Mouse (Mus musculus): ENCODE measurements around the gene Tsfm. TPM values are rescaled to one million over a fixed set of nuclear protein-coding genes. Genes with fewer than 3 reads are reported as not detected.

Tsfm gene
- polyA plus RNA-seq, 1 experiment from 2014 or later: 69.6 TPM

DNA sequence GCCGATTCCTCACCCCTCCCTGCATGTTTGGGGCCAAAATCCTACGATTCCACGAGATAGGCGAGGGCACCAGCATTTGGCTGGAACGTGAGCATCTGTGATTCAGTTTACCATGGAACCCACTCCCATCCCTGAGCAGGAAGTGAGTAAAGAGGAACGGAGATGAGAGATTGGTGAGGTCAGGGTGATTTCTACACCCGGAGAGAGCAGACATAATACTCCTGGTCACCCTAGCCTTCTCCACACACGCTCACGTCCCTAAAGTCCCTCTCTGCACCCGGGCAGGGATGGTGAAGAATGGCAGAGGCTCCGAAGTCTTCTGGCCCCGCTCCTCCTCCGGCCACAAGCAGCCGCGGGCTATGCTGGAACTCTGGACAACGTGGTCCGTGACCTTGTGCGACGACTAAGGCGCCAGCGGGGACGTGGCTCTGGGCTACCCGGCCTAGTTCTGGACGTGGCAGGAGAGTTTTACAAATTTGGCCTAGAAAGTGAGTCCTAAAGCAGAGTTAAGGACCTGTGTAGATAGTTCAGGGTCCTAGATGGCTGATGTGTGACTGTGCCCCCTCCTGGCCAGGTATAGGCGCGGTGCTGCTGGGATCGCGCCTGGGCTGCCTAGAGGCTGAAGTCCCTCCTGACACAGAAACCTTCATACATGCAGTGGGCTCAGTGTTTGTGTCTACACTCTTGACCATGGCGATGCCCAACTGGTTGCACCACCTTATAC is 18.9 kb upstream of the Tsfm start:
- H3K9ac ChIP-seq: 0 out of 2 replicates have a peak overlapping the region, but pooled peaks have one; percentile 5
- peaks cover 33% of the 10 kb centered on the region for H3K4me1 ChIP-seq
- H3K27ac ChIP-seq: no peak overlapping the region
- peak overlapping the region; percentile 17 for H3K4me3 ChIP-seq
- 2% methylated on average over 29 of the region's 29 CpGs for WGBS
- ATAC-seq (ENCODE audit: insufficient number of reproducible peaks, low FRiP score, low TSS enrichment, low read depth): no peak
- H3K27me3 ChIP-seq: peaks cover 58% of the 10 kb centered on the region
- H3K36me3 ChIP-seq: peaks cover 22% of the 10 kb centered on the region
- peak overlapping the region; percentile 25 for H3K4me2 ChIP-seq
- H3K9me3 ChIP-seq: no peaks in the 10 kb centered on the region

DNA sequence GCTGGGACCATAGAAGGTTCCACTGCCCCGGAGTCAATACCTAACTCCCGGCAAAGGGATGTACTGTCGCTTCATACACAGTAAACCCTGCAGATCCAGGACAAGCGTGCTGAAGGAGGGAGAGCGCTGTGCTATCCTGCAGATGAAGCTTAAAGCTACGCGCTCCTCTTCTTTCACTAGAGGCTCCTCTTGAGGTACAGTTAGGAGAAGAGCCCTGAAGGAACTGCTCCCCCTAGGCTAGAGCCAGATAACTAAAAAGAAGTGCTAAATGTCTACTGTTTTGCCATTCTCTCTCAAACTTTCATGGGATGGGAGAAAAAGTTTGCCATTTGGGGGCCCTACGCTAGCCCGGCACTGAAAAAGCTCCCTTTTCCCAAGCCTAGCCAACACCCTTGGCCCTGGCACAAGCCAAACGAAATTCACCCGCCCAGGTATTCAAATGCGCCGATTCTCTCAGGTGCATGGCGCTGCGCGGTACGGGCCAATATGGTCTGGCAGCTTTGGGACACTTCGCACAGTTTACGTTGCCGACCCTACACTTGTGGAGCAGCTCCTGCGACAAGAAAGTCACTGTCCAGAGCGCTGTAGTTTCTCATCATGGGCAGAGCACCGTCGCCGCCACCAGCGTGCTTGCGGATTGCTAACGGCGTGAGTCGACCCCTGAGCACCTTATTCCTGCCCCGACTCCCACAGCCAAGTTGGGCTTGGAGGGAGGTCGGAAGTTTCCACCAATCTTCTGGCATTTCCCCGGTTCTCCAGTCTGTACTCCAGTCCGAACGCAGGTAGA is 18.2 kb upstream of the Tsfm start:
- peaks cover 23% of the 10 kb centered on the region for H3K36me3 ChIP-seq
- H3K27ac ChIP-seq: no peak overlapping the region
- peak overlapping the region; percentile 25 for H3K4me2 ChIP-seq
- WGBS: 4% methylated on average over 35 of the region's 35 CpGs
- ATAC-seq (ENCODE audit: insufficient number of reproducible peaks, low FRiP score, low TSS enrichment, low read depth): no peak
- peaks cover 58% of the 10 kb centered on the region for H3K27me3 ChIP-seq
- H3K4me1 ChIP-seq: peaks cover 33% of the 10 kb centered on the region
- H3K9ac ChIP-seq: 0 out of 2 replicates have a peak overlapping the region, but pooled peaks have one; percentile 5
- H3K9me3 ChIP-seq: no peaks in the 10 kb centered on the region
- peak overlapping the region; percentile 17 for H3K4me3 ChIP-seq

DNA sequence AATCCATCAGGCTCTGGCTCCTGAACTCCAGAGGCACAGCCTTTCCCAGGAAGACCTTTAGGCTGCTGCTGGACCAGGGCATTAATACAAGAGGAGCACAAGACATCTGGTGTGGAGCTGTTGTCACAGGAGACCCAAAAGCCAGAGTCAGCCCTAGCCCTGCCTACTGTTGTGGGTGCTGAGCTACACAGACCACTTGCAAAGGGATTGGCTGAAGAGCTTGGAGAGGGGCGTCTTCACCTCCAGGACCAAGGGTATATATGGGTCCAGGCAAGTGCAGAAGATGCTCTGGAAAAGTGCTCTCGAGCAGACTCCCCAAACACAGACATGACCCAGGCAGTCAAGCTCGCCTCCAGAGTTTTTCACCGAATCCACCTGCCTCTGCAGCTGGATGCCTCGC is 17.3 kb upstream of the Tsfm start, which contains the start of gene Cyp27b1:
TSS of gene Cyp27b1 (plus strand) at position 297 of the 400 bp plus-strand sequence.
- H3K4me3 ChIP-seq: peak within 1 kb of the TSS; percentile 17
- H3K9me3 ChIP-seq: no peaks in the 10 kb centered on the region
- no peak for ATAC-seq (ENCODE audit: insufficient number of reproducible peaks, low FRiP score, low TSS enrichment, low read depth)
- peaks cover 37% of the 10 kb centered on the region for H3K4me1 ChIP-seq
- 40% methylated on average over 5 of the region's 5 CpGs for WGBS
- peaks cover 29% of the 10 kb centered on the region for H3K36me3 ChIP-seq
- peaks cover 58% of the 10 kb centered on the region for H3K27me3 ChIP-seq
- 0 out of 2 replicates have a peak within 1 kb of the TSS, but pooled peaks have one; percentile 5 for H3K9ac ChIP-seq
- H3K4me2 ChIP-seq: peak within 1 kb of the TSS; percentile 25
- H3K27ac ChIP-seq: no peak within 1 kb of the TSS

DNA sequence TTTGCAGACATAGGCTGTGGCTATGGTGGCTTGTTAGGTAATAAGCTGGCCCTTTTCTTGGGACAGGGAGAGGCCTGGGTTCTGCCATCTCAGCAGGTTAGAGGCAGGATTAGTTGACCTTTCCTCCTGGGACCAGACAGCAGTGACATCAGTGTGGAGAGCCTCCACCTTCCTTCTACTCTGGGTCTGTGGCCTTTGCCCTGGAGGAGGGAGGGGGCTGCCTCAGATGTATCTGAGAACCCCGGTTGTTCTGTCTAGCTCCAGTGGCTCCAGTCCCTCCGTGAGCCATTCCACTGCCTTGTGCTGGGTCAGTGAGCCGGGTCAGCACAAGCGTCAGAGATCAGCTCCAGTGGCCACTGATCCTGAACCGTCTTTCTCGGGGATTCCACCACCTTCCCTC is 12.5 kb upstream of the Tsfm start:
- Histone ChIP-seq H3K27me3 (peaks cover 15% of the 10 kb centered on the region), H3K36me3 (peaks cover 29% of the 10 kb centered on the region), H3K27ac (no peak overlapping the region), H3K4me1 (peaks cover 15% of the 10 kb centered on the region), H3K4me2 (no peak overlapping the region), H3K4me3 (0 out of 2 replicates have a peak overlapping the region, but pooled peaks have one; percentile 92), H3K9ac (no peak overlapping the region), H3K9me3 (no peaks in the 10 kb centered on the region)
- no peak for ATAC-seq (ENCODE audit: insufficient number of reproducible peaks, low FRiP score, low TSS enrichment, low read depth)
- 87% methylated on average over 6 of the region's 6 CpGs for WGBS

DNA sequence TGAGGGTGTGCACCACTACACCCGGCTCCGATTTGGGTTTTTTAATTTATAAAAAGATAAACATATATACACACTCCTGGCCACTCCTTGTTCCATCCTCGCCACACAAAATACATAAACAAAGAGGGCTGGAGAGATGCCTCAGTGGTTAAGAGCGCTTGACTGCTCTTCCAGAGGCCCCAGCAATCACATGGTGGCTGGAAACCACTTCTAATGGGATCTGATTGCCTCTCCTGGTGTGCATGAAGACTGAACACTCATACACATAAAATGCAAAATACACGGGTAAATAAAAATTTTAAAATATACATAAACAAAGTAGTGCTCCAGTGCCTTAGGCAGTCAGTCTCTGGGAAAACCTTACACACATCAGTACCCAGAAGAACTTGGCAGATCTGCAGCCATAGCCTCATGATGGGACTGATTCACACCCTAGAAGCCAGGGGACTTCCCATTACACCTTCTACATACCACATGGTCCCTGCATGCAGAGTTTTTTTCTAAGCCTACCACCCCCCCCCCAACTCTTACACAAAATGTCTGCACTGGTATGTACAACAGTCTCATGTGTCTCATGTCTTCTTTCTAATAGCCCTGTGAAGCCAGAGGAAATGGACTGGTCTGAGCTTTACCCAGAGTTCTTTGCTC is 12.0 kb upstream of the Tsfm start:
- peaks cover 14% of the 10 kb centered on the region; the same call in 1 of the 2 replicates for H3K4me1 ChIP-seq
- H3K9me3 ChIP-seq: no peaks in the 10 kb centered on the region
- peak overlapping the region; percentile 94 for H3K27ac ChIP-seq
- peak overlapping the region; percentile 93 for H3K4me2 ChIP-seq
- H3K27me3 ChIP-seq: peaks cover 9% of the 10 kb centered on the region
- peak overlapping the region; percentile 92 for H3K4me3 ChIP-seq
- no peak for ATAC-seq (ENCODE audit: insufficient number of reproducible peaks, low FRiP score, low TSS enrichment, low read depth)
- peak overlapping the region; percentile 75 for H3K9ac ChIP-seq
- peaks cover 29% of the 10 kb centered on the region for H3K36me3 ChIP-seq
- WGBS: 16% methylated on average over 5 of the region's 5 CpGs

DNA sequence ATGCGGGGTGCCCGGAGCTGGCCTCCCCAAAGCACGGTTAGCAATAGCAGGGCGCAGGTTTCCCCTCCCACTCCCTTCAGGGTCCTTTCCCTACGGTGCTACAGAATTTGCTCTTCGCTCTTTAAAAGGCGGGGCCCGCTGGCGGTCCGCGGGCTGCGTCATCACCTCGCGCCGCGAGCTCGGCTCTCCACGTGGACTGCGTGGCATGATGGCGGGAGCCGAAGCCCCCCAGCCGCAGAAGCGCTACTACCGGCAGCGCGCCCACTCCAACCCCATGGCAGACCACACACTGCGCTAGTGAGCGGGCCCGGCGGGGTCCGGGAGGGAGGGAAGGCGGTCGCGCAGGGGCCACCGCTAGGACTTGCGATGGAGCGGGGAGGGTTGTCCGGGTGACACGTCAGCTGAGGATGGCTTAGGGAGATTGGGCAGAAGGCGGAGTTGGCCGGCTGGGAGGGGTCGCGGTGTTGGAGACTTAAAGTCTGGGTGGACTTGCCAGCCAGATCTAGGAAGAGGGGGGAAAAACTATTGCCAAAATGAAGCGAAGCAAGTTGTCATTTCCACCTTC is 11.2 kb upstream of the Tsfm start:
- Histone ChIP-seq H3K4me2 (peak overlapping the region; percentile 93), H3K27ac (peak overlapping the region; percentile 94), H3K9me3 (no peaks in the 10 kb centered on the region), H3K9ac (peak overlapping the region; percentile 75), H3K27me3 (peaks cover 2% of the 10 kb centered on the region), H3K4me3 (peak overlapping the region; percentile 92), H3K36me3 (peaks cover 29% of the 10 kb centered on the region), H3K4me1 (peaks cover 14% of the 10 kb centered on the region; the same call in 1 of the 2 replicates)
- peak; percentile 83 for ATAC-seq (ENCODE audit: insufficient number of reproducible peaks, low FRiP score, low TSS enrichment, low read depth)
- under 1% methylated on average over 44 of the region's 44 CpGs for WGBS

DNA sequence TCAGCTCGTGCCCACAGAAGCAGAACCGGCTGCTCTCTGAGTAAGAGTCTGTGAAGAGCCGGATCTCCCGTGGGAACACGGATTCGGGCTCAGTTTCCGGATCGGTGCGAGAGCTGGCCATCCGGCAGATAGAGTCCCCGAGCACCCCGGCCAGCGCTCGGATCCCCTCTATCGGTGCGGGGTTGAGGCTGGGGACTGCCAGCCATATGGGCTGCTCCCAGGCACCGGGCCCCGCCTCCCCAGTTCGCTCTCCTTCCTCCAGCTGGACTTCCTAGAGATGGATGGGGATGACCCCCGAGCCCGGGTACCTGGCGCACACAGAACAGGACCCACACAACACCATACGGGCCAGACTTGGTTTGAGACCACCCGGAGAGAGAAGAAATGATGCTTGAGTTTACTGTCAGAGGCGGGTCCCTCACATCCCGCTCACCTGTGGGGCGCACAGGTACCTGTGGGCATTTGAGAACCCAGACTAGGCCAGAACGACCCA is 10.7 kb upstream of the Tsfm start, which contains the start of the genes Mettl1 and Eef1akmt3:
TSS of gene Mettl1 (plus strand) at position 141 of the 493 bp plus-strand sequence.
TSS of gene Eef1akmt3 (minus strand) at position 240 of the 493 bp plus-strand sequence.
- H3K27ac ChIP-seq: peak within 1 kb of the TSS; percentile 94
- peak within 1 kb of the TSS; percentile 75 for H3K9ac ChIP-seq
- H3K27me3 ChIP-seq: no peaks in the 10 kb centered on the region; the same call in 1 of the 2 replicates
- ATAC-seq (ENCODE audit: insufficient number of reproducible peaks, low FRiP score, low TSS enrichment, low read depth): peak; percentile 37
- under 1% methylated on average over 28 of the region's 28 CpGs for whole genome bisulfite sequencing
- H3K4me1 ChIP-seq: peaks cover 14% of the 10 kb centered on the region; the same call in 1 of the 2 replicates
- peak within 1 kb of the TSS; percentile 93 for H3K4me2 ChIP-seq
- H3K36me3 ChIP-seq: peaks cover 24% of the 10 kb centered on the region
- H3K9me3 ChIP-seq: no peaks in the 10 kb centered on the region
- H3K4me3 ChIP-seq: peak within 1 kb of the TSS; percentile 92

DNA sequence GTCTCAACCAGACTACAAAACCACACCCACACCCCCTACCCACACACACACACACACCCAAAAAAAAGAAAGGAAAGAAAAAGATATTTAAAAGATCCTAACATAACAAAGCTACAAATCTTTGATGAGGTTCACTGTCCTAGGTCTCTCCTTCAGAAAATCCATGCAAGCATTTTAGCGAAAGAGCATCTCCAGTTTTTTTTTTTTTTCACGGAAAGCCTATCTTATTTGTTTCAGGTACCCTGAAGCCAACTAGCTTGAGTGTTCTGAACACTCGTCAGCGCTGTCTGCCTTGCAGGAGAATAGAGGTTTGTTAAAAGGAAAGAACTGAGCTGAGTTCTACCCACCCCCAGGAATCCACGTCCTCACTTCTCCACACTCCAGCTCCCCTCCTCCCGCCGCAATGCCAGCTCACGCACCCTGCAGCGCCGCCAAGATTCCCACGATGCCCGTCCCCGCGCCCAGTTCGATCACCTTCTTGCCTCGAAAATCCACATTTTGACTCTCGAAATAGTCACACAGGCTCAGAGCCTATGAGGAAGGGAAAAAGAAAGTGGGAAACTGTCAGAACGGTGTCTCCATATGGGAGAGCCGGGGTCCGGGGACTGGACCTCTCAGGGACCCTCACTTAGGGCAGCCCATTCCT is 10.1 kb upstream of the Tsfm start:
- Histone ChIP-seq H3K4me1 (peaks cover 14% of the 10 kb centered on the region; the same call in 1 of the 2 replicates), H3K27me3 (no peaks in the 10 kb centered on the region), H3K9ac (peak overlapping the region; percentile 75), H3K4me2 (peak overlapping the region; percentile 93), H3K27ac (peak overlapping the region; percentile 94), H3K9me3 (no peaks in the 10 kb centered on the region), H3K4me3 (peak overlapping the region; percentile 92), H3K36me3 (peaks cover 19% of the 10 kb centered on the region)
- ATAC-seq (ENCODE audit: insufficient number of reproducible peaks, low FRiP score, low TSS enrichment, low read depth): no peak
- 1% methylated on average over 20 of the region's 20 CpGs for WGBS

DNA sequence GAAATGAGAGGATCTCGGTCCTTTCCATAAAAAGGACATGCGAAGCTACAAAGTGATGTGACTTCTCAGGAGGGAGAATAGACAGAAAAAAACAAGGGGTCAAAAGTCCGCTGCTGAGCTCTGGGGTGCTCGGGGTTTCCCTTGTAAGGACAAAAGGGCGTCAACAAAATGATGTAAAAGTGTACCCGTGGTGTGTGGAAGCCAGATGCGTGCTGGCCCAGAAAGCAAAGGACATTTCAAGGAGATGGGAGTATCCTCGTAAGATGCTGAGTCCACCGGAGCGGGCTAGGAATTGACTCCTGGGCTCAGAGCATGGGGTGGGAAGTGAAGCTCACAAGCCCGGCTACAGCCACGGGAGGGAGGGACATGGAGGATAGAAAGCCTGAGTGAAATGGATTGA is 7.0 kb upstream of the Tsfm start:
- H3K27me3 ChIP-seq: no peaks in the 10 kb centered on the region
- no peak overlapping the region for H3K9ac ChIP-seq
- H3K4me2 ChIP-seq: no peak overlapping the region
- H3K4me1 ChIP-seq: peaks cover 7% of the 10 kb centered on the region; the same call in 1 of the 2 replicates
- no peaks in the 10 kb centered on the region for H3K9me3 ChIP-seq
- H3K27ac ChIP-seq: no peak overlapping the region
- ATAC-seq (ENCODE audit: insufficient number of reproducible peaks, low FRiP score, low TSS enrichment, low read depth): no peak
- no peaks in the 10 kb centered on the region; the same call in 1 of the 2 replicates for H3K36me3 ChIP-seq
- H3K4me3 ChIP-seq: no peak overlapping the region
- 73% methylated on average over 12 of the region's 12 CpGs for WGBS

DNA sequence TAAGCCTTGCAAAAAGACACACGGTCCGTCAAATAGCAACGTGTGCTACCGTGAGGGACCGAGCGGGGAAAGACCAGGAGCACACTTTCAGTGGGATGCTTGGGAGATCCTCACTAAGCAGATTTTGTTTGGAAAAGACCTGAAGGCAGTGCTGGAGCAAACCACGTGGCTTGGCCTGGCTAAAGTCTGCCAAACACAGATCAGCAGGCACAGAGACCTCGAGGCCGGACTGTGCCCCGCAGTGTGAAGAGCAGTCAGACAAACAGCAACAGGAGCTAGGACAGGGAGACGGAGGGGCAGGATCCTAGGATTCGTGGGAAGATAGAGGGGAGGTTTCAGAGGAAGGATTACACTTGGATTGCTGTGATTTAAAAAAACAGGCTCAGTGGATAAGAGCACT is 5.6 kb upstream of the Tsfm start:
- Histone ChIP-seq H3K27ac (no peak overlapping the region), H3K9me3 (no peaks in the 10 kb centered on the region), H3K9ac (no peak overlapping the region), H3K27me3 (no peaks in the 10 kb centered on the region), H3K4me2 (no peak overlapping the region), H3K36me3 (no peaks in the 10 kb centered on the region; the same call in 1 of the 2 replicates), H3K4me3 (no peak overlapping the region), H3K4me1 (0 out of 2 replicates have a peak, but pooled peaks cover 4% of the 10 kb centered on the region)
- 80% methylated on average over 12 of the region's 12 CpGs for WGBS
- ATAC-seq (ENCODE audit: insufficient number of reproducible peaks, low FRiP score, low TSS enrichment, low read depth): no peak
